Mouse (Mus musculus) kidney, adult 2 months (tissue): Measurements from ENCODE around the gene Vash1.

Source experiments
- CTCF ChIP-seq: fragments of 200-500 bp; conservative IDR thresholded peaks from 2 replicates; pipeline ENCODE4 v1.5.1; 2011; ENCODE audit warnings: low read depth, mild to moderate bottlenecking, control low read depth, low read length, moderate library complexity, mixed read lengths; ENCODE audit not compliant: insufficient read depth, insufficient read length
- POLR2A ChIP-seq: fragments of 200-500 bp; IDR thresholded peaks from one replicate; pipeline ENCODE4 v1.6.1; 2011; ENCODE audit warnings: low read depth, low read length, control low read depth

- TF ChIP-seq CTCF (no peak), POLR2A (no peak)
Measured at GRCm38 (mm10) chr12:86668404-86668803, 10.1 kb upstream of the Vash1 start.
